Mouse (Mus musculus) heart, embryonic 12.5 days (tissue): Measurements from ENCODE around the gene Thtpa. TPM values are rescaled to one million over a fixed set of nuclear protein-coding genes. Genes with fewer than 3 reads are reported as not detected.

Experiments used
- ATAC-seq: fragments of 200-750 bp; cut with Nextera tagmentation; 2 replicates; pipeline ENCODE4 v1.8.0; 2017; ENCODE audit warnings: moderate TSS enrichment, moderate library complexity; ENCODE audit not compliant: insufficient number of reproducible peaks, low FRiP score
- H3K27ac ChIP-seq: fragments of 300-500 bp; sonication (generic); 2 replicates; pipeline ENCODE4 v1.5.1; 2016; ENCODE audit warnings: mild to moderate bottlenecking, moderate library complexity; ENCODE audit not compliant: poor library complexity, severe bottlenecking
- H3K27me3 ChIP-seq: fragments of 300-500 bp; sonication (generic); replicated peaks from 2 replicates; pipeline ENCODE4 v1.6.1; 2016; ENCODE audit warnings: mild to moderate bottlenecking, moderate library complexity
- H3K36me3 ChIP-seq: fragments of 300-500 bp; sonication (generic); 2 replicates; pipeline ENCODE4 v1.6.1; 2016; ENCODE audit warnings: mild to moderate bottlenecking, moderate library complexity
- H3K4me1 ChIP-seq: fragments of 300-500 bp; sonication (generic); replicated peaks from 2 replicates; pipeline ENCODE4 v1.6.1; 2016; ENCODE audit warnings: mild to moderate bottlenecking
- H3K4me2 ChIP-seq: fragments of 300-500 bp; sonication (generic); 2 replicates; pipeline ENCODE4 v1.6.1; 2016; ENCODE audit warnings: mild to moderate bottlenecking, moderate library complexity
- H3K4me3 ChIP-seq: fragments of 300-500 bp; sonication (generic); 2 replicates; pipeline ENCODE4 v1.5.1; 2016; ENCODE audit warnings: mild to moderate bottlenecking
- H3K9ac ChIP-seq: fragments of 300-500 bp; sonication (generic); 2 replicates; pipeline ENCODE4 v1.6.1; 2016; ENCODE audit warnings: mild to moderate bottlenecking, moderate library complexity
- H3K9me3 ChIP-seq: fragments of 300-500 bp; sonication (generic); replicated peaks from 2 replicates; pipeline ENCODE4 v1.6.1; 2016; ENCODE audit warnings: mild to moderate bottlenecking, moderate library complexity
- WGBS: fragments of 180-500 bp; shearing (Covaris S2); methylation state at CpG from one replicate; pipeline ENCODE4 v1.1.7; 2016; 5-methylcytosine and 5-hydroxymethylcytosine counted together
- polyA plus RNA-seq: library from polyadenylated mRNA; unstranded; fragments of >200 nt; fragmentation: Nextera tagmentation; extraction: Ambion mirVana; gene quantifications from 2 replicates; pipeline ENCODE4 v1.2.1, GENCODE M21; 2016

Thtpa gene
- polyA plus RNA-seq, 1 experiment from 2014 or later: 14.8 TPM

DNA sequence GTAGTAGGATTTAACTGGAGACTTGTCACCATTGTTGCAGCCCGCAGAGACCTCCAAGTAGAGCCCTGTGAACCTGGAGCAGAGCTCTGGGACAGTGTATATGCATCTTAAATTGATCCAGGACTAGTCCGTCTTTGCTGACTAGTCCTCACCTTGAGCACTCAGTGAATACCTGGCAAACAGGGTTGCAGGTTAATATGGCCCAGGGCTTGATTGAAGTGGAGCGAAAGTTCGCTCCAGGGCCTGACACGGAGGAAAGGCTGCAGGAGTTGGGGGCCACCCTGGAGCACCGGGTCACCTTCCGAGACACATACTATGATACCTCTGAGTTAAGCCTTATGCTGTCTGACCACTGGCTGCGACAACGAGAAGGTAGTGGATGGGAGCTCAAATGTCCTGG is 679 bp downstream of the Thtpa start:
- 57% methylated on average over 9 of the region's 9 CpGs for WGBS
- Histone ChIP-seq H3K4me3 (peak overlapping the region; percentile 68), H3K4me2 (peak overlapping the region; percentile 73), H3K9ac (peak overlapping the region; percentile 73), H3K27ac (peak overlapping the region; percentile 73), H3K9me3 (no peaks in the 10 kb centered on the region), H3K36me3 (peaks cover 19% of the 10 kb centered on the region), H3K27me3 (no peaks in the 10 kb centered on the region), H3K4me1 (peaks cover 31% of the 10 kb centered on the region)
- no peak for ATAC-seq

DNA sequence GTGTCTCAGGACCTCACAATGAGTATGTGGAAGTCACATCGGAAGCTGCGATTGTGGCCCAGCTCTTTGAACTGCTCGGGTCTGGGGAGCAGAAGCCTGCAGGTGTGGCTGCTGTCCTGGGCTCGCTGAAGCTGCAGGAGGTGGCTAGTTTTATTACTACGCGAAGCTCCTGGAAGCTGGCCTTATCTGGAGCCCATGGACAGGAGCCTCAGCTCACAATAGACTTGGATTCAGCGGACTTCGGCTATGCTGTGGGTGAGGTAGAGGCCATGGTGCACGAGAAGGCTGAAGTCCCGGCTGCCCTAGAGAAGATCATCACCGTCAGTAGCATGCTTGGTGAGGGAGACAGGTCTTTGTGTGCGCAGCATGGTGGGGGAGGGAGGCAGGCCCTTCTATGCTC is 1.1 kb downstream of the Thtpa start:
- no peaks in the 10 kb centered on the region for H3K27me3 ChIP-seq
- H3K4me1 ChIP-seq: peaks cover 29% of the 10 kb centered on the region
- 70% methylated on average over 12 of the region's 12 CpGs for WGBS
- H3K27ac ChIP-seq: no peak overlapping the region
- peaks cover 19% of the 10 kb centered on the region for H3K36me3 ChIP-seq
- peak overlapping the region; percentile 73 for H3K4me2 ChIP-seq
- peak overlapping the region; percentile 73; the same call in 1 of the 2 replicates for H3K9ac ChIP-seq
- peak overlapping the region; percentile 68 for H3K4me3 ChIP-seq
- H3K9me3 ChIP-seq: no peaks in the 10 kb centered on the region
- no peak for ATAC-seq

DNA sequence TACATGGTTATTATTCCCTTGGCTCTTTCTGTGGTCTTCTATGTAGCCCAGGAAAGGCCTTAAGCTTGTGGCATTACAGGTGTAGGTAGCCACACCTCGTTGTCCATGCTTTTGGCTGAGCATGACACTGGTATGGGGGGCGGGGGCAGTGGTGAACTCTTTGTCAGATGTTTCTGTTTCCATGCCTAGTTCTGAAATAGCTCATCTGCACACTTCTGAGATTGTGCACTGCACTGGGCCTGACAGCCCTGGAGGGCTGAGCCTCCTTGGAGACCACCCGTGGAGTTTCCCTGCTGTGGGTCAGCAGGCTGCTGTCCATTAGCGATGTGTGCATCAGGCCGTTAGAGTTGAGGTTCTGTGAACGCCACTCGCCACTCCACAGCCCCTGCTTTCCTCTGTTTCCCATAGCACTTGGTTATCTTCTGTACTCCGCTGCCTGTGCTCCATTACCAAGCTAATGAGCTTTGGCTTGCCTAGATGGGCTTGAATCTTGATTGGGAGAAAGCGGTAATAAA is 2.0 kb downstream of the Thtpa start:
- Histone ChIP-seq H3K27ac (no peak overlapping the region), H3K9me3 (no peaks in the 10 kb centered on the region), H3K36me3 (peaks cover 24% of the 10 kb centered on the region), H3K27me3 (no peaks in the 10 kb centered on the region), H3K4me2 (peak overlapping the region; percentile 0), H3K4me1 (peaks cover 20% of the 10 kb centered on the region), H3K4me3 (no peak overlapping the region), H3K9ac (0 out of 2 replicates have a peak overlapping the region, but pooled peaks have one; percentile 23)
- 55% methylated on average over 9 of the region's 9 CpGs for WGBS
- no peak for ATAC-seq

DNA sequence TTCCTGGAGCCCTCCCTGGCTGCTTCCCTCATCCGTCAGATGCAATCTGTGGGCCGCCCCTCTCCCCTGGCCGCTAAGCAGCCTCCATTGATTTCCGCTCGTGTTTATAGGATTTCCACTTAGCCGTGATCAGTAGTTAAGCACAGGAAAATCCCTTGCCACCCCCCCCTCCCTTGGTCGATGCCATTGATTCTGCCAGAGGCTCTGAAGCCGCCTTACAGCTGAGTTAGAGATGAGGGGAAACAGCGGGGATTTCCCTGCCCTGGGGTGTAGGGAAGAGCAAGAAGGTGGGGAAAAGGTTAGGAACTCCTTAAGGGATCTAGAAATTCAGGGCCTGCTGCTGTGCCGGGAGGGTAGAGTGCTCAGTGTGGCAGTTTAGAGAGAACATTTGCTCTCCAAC is 3.1 kb downstream of the Thtpa start:
- H3K9ac ChIP-seq: no peak overlapping the region
- peaks cover 24% of the 10 kb centered on the region for H3K36me3 ChIP-seq
- 57% methylated on average over 10 of the region's 10 CpGs for WGBS
- H3K4me1 ChIP-seq: peaks cover 20% of the 10 kb centered on the region
- H3K27ac ChIP-seq: peak overlapping the region; percentile 48; the same call in 1 of the 2 replicates
- no peak overlapping the region for H3K4me2 ChIP-seq
- H3K27me3 ChIP-seq: no peaks in the 10 kb centered on the region
- no peak for ATAC-seq
- no peak overlapping the region for H3K4me3 ChIP-seq
- no peaks in the 10 kb centered on the region for H3K9me3 ChIP-seq

DNA sequence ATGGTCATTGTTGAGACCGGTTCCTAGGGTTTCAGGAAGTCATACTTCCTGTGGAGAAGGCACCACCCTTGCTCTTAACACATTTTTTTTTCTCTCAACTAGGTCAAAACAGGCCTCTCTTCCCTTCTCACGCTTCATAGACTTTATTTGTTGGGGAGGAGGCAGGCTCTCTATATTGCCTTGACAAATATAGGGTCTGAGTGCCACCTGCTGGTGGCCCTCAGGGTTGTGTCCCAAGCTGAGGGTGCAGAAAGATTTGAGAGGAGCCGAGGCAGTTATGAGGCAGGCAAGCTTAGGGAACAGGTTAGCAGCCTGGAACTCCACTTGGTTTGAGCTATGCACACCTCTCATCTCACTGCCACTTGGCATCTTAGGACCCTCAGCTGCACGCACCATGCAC is 3.5 kb downstream of the Thtpa start:
- WGBS: 53% methylated on average over 4 of the region's 4 CpGs
- Histone ChIP-seq H3K36me3 (peaks cover 24% of the 10 kb centered on the region), H3K4me3 (no peak overlapping the region), H3K27ac (peak overlapping the region; percentile 48; the same call in 1 of the 2 replicates), H3K9ac (no peak overlapping the region), H3K27me3 (0 out of 2 replicates have a peak, but pooled peaks cover 2% of the 10 kb centered on the region), H3K4me2 (no peak overlapping the region), H3K4me1 (peaks cover 20% of the 10 kb centered on the region), H3K9me3 (no peaks in the 10 kb centered on the region)
- ATAC-seq: no peak

DNA sequence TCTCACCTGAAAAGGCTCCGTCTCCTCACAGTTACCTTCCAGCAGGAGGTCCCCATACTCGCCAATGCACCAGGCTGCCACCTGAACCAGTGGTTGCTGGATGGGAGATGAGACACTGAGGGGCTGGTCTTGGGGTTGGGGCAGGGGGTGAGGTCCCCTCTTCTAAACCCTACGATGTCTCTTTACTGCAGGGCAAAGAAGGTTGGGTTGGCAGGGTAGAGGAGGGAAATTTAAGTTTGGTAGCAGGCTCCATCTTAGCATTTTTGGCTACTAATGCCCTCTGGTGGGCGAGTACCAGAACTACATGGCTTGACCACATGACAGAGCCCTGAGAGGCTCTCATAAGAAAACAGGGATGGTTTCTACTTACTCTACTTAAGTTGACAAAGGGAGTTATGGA is 7.0 kb downstream of the Thtpa start:
- H3K27ac ChIP-seq: no peak overlapping the region
- H3K4me1 ChIP-seq: peaks cover 19% of the 10 kb centered on the region
- no peak overlapping the region for H3K9ac ChIP-seq
- ATAC-seq: no peak
- H3K4me2 ChIP-seq: no peak overlapping the region
- peaks cover 24% of the 10 kb centered on the region for H3K36me3 ChIP-seq
- H3K4me3 ChIP-seq: no peak overlapping the region
- H3K9me3 ChIP-seq: no peaks in the 10 kb centered on the region
- 47% methylated on average over 4 of the region's 4 CpGs for WGBS
- H3K27me3 ChIP-seq: peaks cover 17% of the 10 kb centered on the region; the same call in 1 of the 2 replicates

DNA sequence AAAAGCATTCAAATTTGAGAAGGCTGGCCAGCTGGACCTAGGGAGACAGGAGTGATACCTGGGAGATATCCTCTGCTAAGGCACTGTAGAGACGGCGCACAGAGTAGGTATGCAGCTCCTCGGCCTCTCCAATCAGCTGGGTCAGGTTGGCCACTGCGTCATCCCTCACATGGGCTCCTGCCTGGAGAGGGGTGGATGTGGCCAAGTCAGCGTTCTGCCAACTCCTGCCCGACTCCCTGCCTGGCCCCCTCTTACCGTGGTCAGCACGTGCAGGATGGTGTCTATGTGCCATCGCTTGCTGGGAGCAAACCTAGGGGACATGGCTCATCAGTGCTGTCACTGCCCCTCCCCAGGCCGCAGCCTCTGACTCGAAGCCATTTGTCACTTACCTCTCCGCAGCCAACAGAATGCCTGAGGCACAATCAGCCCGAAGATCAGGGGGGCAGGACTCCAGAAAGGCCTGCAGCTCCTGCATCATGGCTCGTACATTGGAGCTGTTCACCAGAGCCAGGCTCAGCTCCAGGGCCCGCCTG is 7.7 kb downstream of the Thtpa start:
- no peaks in the 10 kb centered on the region for H3K9me3 ChIP-seq
- H3K4me1 ChIP-seq: peaks cover 12% of the 10 kb centered on the region
- H3K27me3 ChIP-seq: peaks cover 21% of the 10 kb centered on the region; the same call in 1 of the 2 replicates
- no peak overlapping the region for H3K4me3 ChIP-seq
- 80% methylated on average over 15 of the region's 15 CpGs for WGBS
- H3K36me3 ChIP-seq: peaks cover 24% of the 10 kb centered on the region
- no peak for ATAC-seq
- H3K9ac ChIP-seq: no peak overlapping the region
- H3K4me2 ChIP-seq: no peak overlapping the region
- H3K27ac ChIP-seq: no peak overlapping the region

DNA sequence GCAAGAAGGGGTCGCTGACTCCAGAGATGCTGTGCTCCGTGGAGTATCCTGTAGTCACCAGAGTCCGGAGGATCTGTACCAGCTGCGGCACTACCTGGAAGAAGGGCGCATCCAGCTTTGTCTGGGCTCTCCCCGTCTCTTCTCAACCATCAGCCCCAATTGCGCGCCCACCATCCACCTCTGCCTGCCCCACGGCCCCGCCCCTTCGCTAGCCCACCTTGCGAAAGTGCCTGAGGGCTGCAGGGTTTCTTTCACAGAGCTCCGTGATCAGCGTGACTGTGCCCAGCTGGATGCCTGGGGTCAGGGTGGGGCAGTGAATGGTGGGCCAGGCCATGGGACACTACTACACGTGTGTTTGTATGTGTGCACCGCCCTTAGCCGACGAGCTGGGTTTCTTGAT is 9.8 kb downstream of the Thtpa start:
- H3K9me3 ChIP-seq: no peaks in the 10 kb centered on the region
- H3K9ac ChIP-seq: no peak overlapping the region
- H3K36me3 ChIP-seq: peaks cover 5% of the 10 kb centered on the region; the same call in 1 of the 2 replicates
- H3K4me3 ChIP-seq: no peak overlapping the region
- H3K27ac ChIP-seq: no peak overlapping the region
- no peak overlapping the region for H3K4me2 ChIP-seq
- H3K4me1 ChIP-seq: peaks cover 16% of the 10 kb centered on the region
- no peak for ATAC-seq
- 85% methylated on average over 18 of the region's 18 CpGs for WGBS
- peaks cover 40% of the 10 kb centered on the region for H3K27me3 ChIP-seq

DNA sequence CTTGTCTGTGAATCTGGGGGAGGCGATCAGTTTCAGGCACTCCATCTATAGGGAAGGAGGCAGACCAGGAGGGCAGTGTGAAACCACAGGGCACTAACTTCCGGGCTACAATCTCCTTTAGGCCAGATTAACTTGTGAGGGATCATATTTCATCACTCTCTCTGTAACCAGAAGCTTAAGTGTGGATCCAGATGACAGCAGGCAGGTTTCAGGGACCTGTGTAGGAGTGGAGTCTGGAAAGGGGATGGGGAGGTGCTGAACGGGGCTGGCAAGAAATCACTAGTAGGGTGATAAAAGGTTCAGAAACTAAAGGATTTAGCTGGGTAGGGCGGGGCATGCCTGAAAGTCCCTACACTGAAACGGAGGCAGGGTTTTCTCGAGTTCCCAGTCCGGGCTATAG is 10.8 kb downstream of the Thtpa start:
- H3K4me1 ChIP-seq: peaks cover 19% of the 10 kb centered on the region
- peak overlapping the region; percentile 62; the same call in 1 of the 2 replicates for H3K9ac ChIP-seq
- peak overlapping the region; percentile 53 for H3K4me3 ChIP-seq
- WGBS: 4% methylated on average over 7 of the region's 7 CpGs
- no peaks in the 10 kb centered on the region for H3K9me3 ChIP-seq
- H3K27ac ChIP-seq: no peak overlapping the region
- H3K4me2 ChIP-seq: peak overlapping the region; percentile 80
- ATAC-seq: no peak
- peaks cover 5% of the 10 kb centered on the region; the same call in 1 of the 2 replicates for H3K36me3 ChIP-seq
- H3K27me3 ChIP-seq: peaks cover 51% of the 10 kb centered on the region

DNA sequence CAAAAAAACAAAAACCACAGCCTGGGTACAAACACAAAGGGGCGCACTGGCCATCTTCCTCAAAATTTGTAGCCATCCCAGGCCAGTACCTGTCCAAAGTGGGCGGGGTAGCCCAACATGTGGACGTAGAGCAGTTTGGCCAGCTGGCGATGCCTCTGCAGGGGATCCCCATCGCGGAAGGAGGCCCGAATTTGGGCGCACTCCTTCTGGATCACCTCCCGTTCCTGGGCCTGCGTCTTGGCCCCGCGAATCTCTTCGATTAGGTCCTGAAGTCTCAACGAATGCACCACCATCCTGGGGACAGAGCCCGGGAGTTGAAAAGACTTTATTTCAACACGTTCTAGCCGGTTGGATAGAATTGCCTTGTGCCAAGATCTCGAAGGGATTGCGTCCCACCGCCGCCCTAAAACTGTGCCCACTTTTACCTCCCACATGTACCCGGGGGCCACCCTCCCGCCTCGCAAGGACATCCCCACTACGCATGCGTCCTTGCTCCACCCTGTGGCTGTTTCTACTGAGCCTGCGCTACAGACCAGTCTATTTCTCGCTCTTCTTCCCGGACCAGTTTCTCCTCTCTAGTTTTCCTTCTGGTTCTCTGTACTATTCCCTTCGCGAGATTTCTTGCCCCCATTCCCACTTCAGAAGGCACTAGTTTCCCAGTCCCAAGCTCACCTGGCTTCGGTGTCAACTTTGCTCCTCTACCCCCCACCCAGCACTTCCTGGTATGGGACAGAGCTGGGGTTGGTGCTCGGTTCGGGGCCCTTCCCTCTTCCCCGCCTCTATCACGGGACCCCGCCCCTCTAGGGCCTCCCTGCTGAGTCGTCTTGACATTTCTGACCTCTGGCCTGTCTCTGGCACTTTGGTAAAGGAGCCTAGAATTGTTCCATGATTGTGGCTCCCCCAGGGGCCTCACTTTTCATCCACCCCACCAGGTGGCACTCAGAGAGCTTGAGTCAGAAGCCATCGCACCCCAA is 11.5 kb downstream of the Thtpa start, which contains the start of gene Ap1g2:
Ap1g2 (minus strand) TSS at position 758 of the 974 bp plus-strand sequence.
- H3K27me3 ChIP-seq: peaks cover 58% of the 10 kb centered on the region

DNA sequence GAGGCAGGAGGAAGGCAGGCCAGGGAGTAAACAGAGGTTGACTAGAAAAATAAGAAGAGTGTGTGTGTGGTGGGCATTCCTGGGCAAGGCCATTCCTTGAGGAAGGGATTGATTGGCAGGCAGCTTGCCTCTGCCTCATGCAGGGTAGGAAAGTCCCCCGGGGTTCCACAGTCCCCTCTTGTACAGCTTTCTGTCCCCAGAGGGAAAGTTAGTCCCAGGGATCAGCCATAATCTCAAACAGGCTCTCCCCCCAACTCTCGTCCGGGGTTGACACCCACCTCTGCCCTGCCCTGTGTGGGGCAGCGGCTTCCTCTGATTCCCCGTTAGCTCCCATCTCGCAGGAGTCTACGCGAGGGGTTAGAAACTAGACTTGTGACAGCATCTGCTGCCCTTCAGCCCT is 12.4 kb downstream of the Thtpa start:
- no peak overlapping the region for H3K27ac ChIP-seq

More for the DNA sequence above, 11.5 kb downstream of the Thtpa start, which contains the start of gene Ap1g2:
- H3K36me3 ChIP-seq: peaks cover 2% of the 10 kb centered on the region; the same call in 1 of the 2 replicates
- H3K9me3 ChIP-seq: no peaks in the 10 kb centered on the region
- H3K27ac ChIP-seq: peak within 1 kb of the TSS; percentile 37; the same call in 1 of the 2 replicates
- WGBS: under 1% methylated on average over 39 of the region's 39 CpGs
- peak; percentile 73 for ATAC-seq
- peak within 1 kb of the TSS; percentile 53 for H3K4me3 ChIP-seq
- peak within 1 kb of the TSS; percentile 80 for H3K4me2 ChIP-seq
- H3K4me1 ChIP-seq: peaks cover 19% of the 10 kb centered on the region
- peak within 1 kb of the TSS; percentile 62 for H3K9ac ChIP-seq

More for the DNA sequence above, 12.4 kb downstream of the Thtpa start:
- Histone ChIP-seq H3K4me3 (no peak overlapping the region), H3K9me3 (no peaks in the 10 kb centered on the region), H3K27me3 (peaks cover 65% of the 10 kb centered on the region), H3K4me1 (peaks cover 19% of the 10 kb centered on the region), H3K9ac (no peak overlapping the region), H3K4me2 (no peak overlapping the region), H3K36me3 (no peaks in the 10 kb centered on the region)
- WGBS: 62% methylated on average over 8 of the region's 8 CpGs
- no peak for ATAC-seq
